Mouse (Mus musculus): ENCODE data around the gene Alg6. TPM values are rescaled to one million over a fixed set of nuclear protein-coding genes. Genes with fewer than 3 reads are reported as not detected.

Alg6 gene
- polyA plus RNA-seq, 1 experiment from 2014 or later: 17.9 TPM

GRCm38 (mm10) chr4:99792365-99792764, 76.9 kb downstream of the Alg6 start:
- H3K27me3 ChIP-seq (replicated peaks; ENCODE audit: control insufficient read depth, insufficient read depth, low read length): no peaks in the 10 kb centered on the region
- no peaks in the 10 kb centered on the region for H3K4me1 ChIP-seq (ENCODE audit: control insufficient read depth, insufficient read depth, low read length)
- ATAC-seq (ENCODE audit: low read depth) (no peak), DNase-seq (ENCODE audit: low spot score) (no peak)
- no peaks in the 10 kb centered on the region for H3K36me3 ChIP-seq (ENCODE audit: control insufficient read depth, insufficient read depth, low read length)
- 87% methylated on average over 6 of the region's 6 CpGs for WGBS
- no peak overlapping the region for H3K4me2 ChIP-seq (ENCODE audit: low read depth, low read length)
- H3K27ac ChIP-seq (replicated peaks; ENCODE audit: low read depth, low read length): no peak overlapping the region
- H3K9ac ChIP-seq (ENCODE audit: low read depth, low read length): no peak overlapping the region
- no peak overlapping the region for H3K4me3 ChIP-seq (ENCODE audit: low read depth, low read length)
- no peaks in the 10 kb centered on the region for H3K9me3 ChIP-seq (ENCODE audit: control insufficient read depth, low read length)

Other genes with a start within 250 kb of the Alg6 start
- 1.4 and 2.0 TPM in 2 replicates for gene Foxd3, start 59.4 kb upstream of the Alg6 start, polyA plus RNA-seq (2014; fragmentation: Nextera tagmentation; extraction: Ambion mirVana)
- 22.1 and 23.4 TPM in 2 replicates for gene Efcab7, start 113.5 kb downstream of the Alg6 start, polyA plus RNA-seq (2014; fragmentation: Nextera tagmentation; extraction: Ambion mirVana)
- gene Pgm1, start 213.8 kb downstream of the Alg6 start, polyA plus RNA-seq (2014; fragmentation: Nextera tagmentation; extraction: Ambion mirVana): 70.9 and 71.4 TPM in 2 replicates
- gene Itgb3bp, start 214.1 kb downstream of the Alg6 start, polyA plus RNA-seq (2014; fragmentation: Nextera tagmentation; extraction: Ambion mirVana): 29.7 and 31.9 TPM in 2 replicates